Mouse (Mus musculus) liver, embryonic 12.5 days (tissue): ENCODE results near the gene Krtap9-3. TPM values are rescaled to one million over a fixed set of nuclear protein-coding genes. Genes with fewer than 3 reads are reported as not detected.
"Not testable (repeated sequence)": the region's sequence is repeated elsewhere in the genome, so short reads cannot be mapped to it uniquely, and the experiment has no call there.

Experiments
- ATAC-seq: fragments of 200-750 bp; cut with Nextera tagmentation; 2 replicates; pipeline ENCODE4 v1.8.0; 2017; ENCODE audit warnings: moderate number of reproducible peaks, mild to moderate bottlenecking, moderate library complexity
- H3K27ac ChIP-seq: fragments of 300-500 bp; sonication (generic); 2 replicates; pipeline ENCODE4 v1.5.1; 2016; ENCODE audit warnings: mild to moderate bottlenecking
- H3K27me3 ChIP-seq: fragments of 300-500 bp; sonication (generic); replicated peaks from 2 replicates; pipeline ENCODE4 v1.6.1; 2016; ENCODE audit warnings: mild to moderate bottlenecking, moderate library complexity
- H3K36me3 ChIP-seq: fragments of 300-500 bp; sonication (generic); 2 replicates; pipeline ENCODE4 v1.6.1; 2016; ENCODE audit warnings: mild to moderate bottlenecking, moderate library complexity
- H3K4me1 ChIP-seq: fragments of 300-500 bp; sonication (generic); 2 replicates; pipeline ENCODE4 v1.6.1; 2016
- H3K4me2 ChIP-seq: fragments of 300-500 bp; sonication (generic); 2 replicates; pipeline ENCODE4 v1.6.1; 2016; ENCODE audit warnings: mild to moderate bottlenecking, moderate library complexity
- H3K4me3 ChIP-seq: fragments of 300-500 bp; sonication (generic); 2 replicates; pipeline ENCODE4 v1.5.1; 2016; ENCODE audit warnings: mild to moderate bottlenecking, moderate library complexity
- H3K9ac ChIP-seq: fragments of 300-500 bp; sonication (generic); 2 replicates; pipeline ENCODE4 v1.6.1; 2016; ENCODE audit warnings: mild to moderate bottlenecking, moderate library complexity
- H3K9me3 ChIP-seq: fragments of 300-500 bp; sonication (generic); replicated peaks from 2 replicates; pipeline ENCODE4 v1.6.1; 2016; ENCODE audit warnings: mild to moderate bottlenecking, moderate library complexity
- whole genome bisulfite sequencing: fragments of 180-500 bp; shearing (Covaris S2); methylation state at CpG from one replicate; pipeline ENCODE4 v1.1.7; 2016; ENCODE audit not compliant: insufficient replicate concordance; 5-methylcytosine and 5-hydroxymethylcytosine counted together
- polyA plus RNA-seq: library from polyadenylated mRNA; unstranded; fragments of >200 nt; fragmentation: Nextera tagmentation; extraction: Ambion mirVana; gene quantifications from 2 replicates; pipeline ENCODE4 v1.2.1, GENCODE M21; 2016

The Krtap9-3 gene
- polyA plus RNA-seq, result not detected in 2 replicates

DNA sequence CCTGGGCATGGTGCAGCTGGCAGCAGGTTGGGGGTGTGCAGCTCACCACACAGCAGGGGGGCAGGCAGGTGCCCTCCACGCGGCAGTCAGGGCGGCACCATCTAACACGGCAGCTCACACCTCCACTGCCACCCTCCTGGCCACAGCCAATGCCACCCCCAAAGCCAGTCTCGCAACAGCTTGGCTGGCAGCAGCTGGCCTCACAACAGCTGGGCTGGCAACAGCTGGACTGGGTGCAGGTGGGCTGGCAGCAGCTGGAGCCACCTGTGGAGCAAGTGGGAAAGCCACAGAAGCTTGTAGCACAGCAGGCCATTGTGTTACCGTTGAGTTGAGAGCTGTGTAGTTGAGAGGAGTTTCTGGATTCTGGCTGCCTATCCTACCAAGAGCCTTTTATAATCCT is at the start of gene Krtap9-3:
Krtap9-3 (minus strand) TSS at position 364 of the 400 bp plus-strand sequence.
- ATAC-seq, H3K9me3 ChIP-seq, H3K4me3 ChIP-seq, H3K27me3 ChIP-seq, H3K27ac ChIP-seq, H3K9ac ChIP-seq, H3K36me3 ChIP-seq, H3K4me2 ChIP-seq, H3K4me1 ChIP-seq: not testable (repeated sequence)
- WGBS, result 58% methylated on average over 4 of the region's 6 CpGs

DNA sequence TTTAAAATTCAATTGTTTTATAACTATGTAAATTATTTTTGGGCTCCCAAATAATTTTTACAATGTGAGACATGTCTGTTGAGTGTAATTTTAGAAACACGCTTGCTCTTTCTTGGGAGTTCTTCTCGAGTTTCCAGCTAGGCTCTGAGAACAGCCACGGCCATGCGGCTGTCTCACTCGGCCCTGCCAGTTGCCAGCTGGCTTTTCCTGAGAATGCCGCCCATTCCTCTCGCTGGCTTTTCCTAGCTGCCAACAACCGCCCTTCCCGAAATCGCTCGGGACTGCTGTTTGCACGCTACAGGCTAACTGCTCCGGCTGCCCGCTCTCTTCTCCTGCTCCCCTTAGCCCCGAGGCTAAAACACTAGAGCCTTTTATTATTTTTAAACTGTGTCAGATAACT is 48.5 kb upstream of the Krtap9-3 start:
- WGBS, result 85% methylated on average over 15 of the region's 15 CpGs
- no peak overlapping the region for H3K4me2 ChIP-seq
- no peak overlapping the region for H3K27ac ChIP-seq
- no peak overlapping the region for H3K4me3 ChIP-seq
- H3K9ac ChIP-seq, result no peak overlapping the region
- ATAC-seq, result no peak
- no peaks in the 10 kb centered on the region for H3K27me3 ChIP-seq
- no peaks in the 10 kb centered on the region for H3K9me3 ChIP-seq
- H3K4me1 ChIP-seq, result no peaks in the 10 kb centered on the region
- H3K36me3 ChIP-seq, result no peaks in the 10 kb centered on the region

DNA sequence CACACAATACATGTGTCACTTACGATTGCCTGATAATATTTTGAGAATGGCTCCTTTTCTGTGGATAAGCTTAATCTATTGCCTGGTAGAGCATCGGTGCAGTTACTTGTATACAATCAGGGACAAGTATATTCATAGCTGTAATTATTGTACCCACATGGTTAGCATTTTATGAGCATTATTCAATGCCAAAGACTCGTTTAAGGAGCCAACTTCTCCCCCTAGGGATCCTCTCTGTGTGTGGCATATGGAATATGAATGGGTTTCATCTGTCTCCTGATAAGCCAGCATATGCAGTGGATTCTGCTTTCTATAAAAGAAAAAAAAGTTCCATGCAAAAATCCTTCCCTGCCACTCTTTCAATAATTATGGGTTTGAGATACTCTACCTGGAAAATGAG is 46.4 kb upstream of the Krtap9-3 start:
- H3K9me3 ChIP-seq, result no peaks in the 10 kb centered on the region
- no peak overlapping the region for H3K9ac ChIP-seq
- H3K4me2 ChIP-seq, result no peak overlapping the region
- ATAC-seq, result no peak
- H3K36me3 ChIP-seq, result no peaks in the 10 kb centered on the region
- no peak overlapping the region for H3K27ac ChIP-seq
- 56% methylated on average over 3 of the region's 3 CpGs for WGBS
- no peak overlapping the region for H3K4me3 ChIP-seq
- H3K27me3 ChIP-seq, result no peaks in the 10 kb centered on the region
- H3K4me1 ChIP-seq, result no peaks in the 10 kb centered on the region

DNA sequence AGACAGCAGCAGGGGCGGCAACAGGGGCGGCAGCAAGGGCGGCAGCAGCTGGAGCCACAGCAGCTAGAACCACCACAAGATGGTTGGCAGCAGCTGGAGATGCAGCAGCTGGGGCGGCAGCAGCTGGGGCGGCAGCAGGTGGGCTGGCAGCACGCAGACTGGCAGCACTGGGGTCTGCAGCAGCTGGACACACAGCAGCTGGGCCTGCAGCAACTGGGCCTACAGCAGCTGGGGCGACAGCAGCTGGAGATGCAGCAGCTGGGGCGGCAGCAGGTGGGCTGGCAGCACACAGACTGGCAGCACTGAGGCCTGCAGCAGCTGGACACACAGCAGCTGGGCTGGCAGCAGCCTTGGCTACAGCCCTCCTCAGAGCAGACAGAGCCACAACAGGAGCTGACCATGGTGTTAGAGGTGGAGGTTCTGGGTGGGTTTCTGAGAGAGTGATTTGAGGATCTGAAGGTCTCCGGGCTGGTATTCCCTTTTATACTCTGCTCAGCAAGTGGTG is 45.8 kb upstream of the Krtap9-3 start, which contains the start of gene Krtap4-7:
Krtap4-7 (minus strand) TSS at position 455 of the 505 bp plus-strand sequence.
- 75% methylated on average over 9 of the region's 9 CpGs for WGBS
- H3K9ac ChIP-seq, H3K4me3 ChIP-seq, H3K36me3 ChIP-seq, H3K27me3 ChIP-seq, ATAC-seq, H3K4me1 ChIP-seq, H3K27ac ChIP-seq, H3K9me3 ChIP-seq, H3K4me2 ChIP-seq: not testable (repeated sequence)

- Histone ChIP-seq H3K4me3 (no peak overlapping the region), H3K4me1 (no peaks in the 10 kb centered on the region), H3K36me3 (no peaks in the 10 kb centered on the region), H3K9me3 (no peaks in the 10 kb centered on the region), H3K9ac (no peak overlapping the region), H3K4me2 (no peak overlapping the region), H3K27ac (no peak overlapping the region), H3K27me3 (no peaks in the 10 kb centered on the region)
- WGBS, result 25% methylated on average over 1 of the region's 1 CpGs
- no peak for ATAC-seq
Observed at GRCm38 (mm10) chr11:99640926-99641325, 43.0 kb upstream of the Krtap9-3 start.

DNA sequence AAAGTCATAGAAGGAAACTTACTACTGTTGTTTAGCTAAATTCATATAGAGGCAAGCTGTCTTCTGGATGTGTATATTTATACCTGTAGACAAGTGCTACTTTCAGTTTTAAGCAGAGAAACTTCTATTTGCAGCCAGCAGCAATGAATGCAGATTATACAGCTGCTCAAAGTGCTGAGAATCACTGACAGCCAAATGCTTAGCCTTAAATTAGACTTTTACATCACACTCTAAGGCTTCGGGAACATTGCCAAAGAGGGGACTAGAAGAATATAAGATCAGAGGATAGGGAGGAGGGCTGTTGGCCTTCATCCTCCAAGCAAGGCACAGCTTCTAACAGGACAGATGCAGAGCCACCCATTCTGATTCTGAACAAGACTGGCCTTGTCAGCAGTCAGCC is 39.2 kb upstream of the Krtap9-3 start:
- Histone ChIP-seq H3K4me1 (no peaks in the 10 kb centered on the region), H3K9ac (no peak overlapping the region), H3K27ac (no peak overlapping the region), H3K4me3 (no peak overlapping the region), H3K9me3 (no peaks in the 10 kb centered on the region), H3K36me3 (no peaks in the 10 kb centered on the region), H3K4me2 (no peak overlapping the region), H3K27me3 (no peaks in the 10 kb centered on the region)
- ATAC-seq, result no peak
- 53% methylated on average over 1 of the region's 1 CpGs for WGBS

- H3K4me2 ChIP-seq, result no peak within 1 kb of the TSS
- H3K27me3 ChIP-seq, result no peaks in the 10 kb centered on the region
- no peaks in the 10 kb centered on the region for H3K36me3 ChIP-seq
- H3K27ac ChIP-seq, result no peak within 1 kb of the TSS
- H3K4me3 ChIP-seq, result no peak within 1 kb of the TSS
- no peaks in the 10 kb centered on the region for H3K4me1 ChIP-seq
- H3K9ac ChIP-seq, result no peak within 1 kb of the TSS
- ATAC-seq, result no peak
- 56% methylated on average over 8 of the region's 8 CpGs for WGBS
- H3K9me3 ChIP-seq, result no peaks in the 10 kb centered on the region
Observed at GRCm38 (mm10) chr11:99634653-99635134, 36.8 kb upstream of the Krtap9-3 start, which contains the start of gene Krtap4-2. TSS of gene Krtap4-2 (minus strand) at chr11:99635084.

DNA sequence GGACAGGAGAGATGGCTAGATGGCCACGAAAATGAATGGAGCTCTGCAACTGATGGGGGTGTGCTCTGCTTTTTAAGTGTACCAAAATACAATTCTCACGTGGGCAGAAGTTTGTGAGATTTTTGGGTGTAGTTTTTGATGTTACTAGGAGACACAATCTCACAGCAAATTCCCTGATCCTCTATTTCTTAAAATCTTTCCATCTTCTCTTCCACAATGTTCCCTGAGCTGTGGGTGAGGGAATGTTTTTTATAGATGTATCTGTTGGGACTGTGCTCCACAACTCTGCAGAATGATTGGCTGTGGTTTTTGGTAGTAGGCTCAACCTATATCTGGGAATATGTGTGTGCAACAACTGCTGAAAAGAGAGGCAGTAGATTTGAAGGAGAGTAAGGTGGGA is 35.4 kb upstream of the Krtap9-3 start:
- no peaks in the 10 kb centered on the region for H3K36me3 ChIP-seq
- no peaks in the 10 kb centered on the region for H3K27me3 ChIP-seq
- 41% methylated on average over 2 of the region's 2 CpGs for WGBS
- no peak overlapping the region for H3K4me3 ChIP-seq
- no peak overlapping the region for H3K27ac ChIP-seq
- no peak overlapping the region for H3K9ac ChIP-seq
- ATAC-seq, result no peak
- H3K9me3 ChIP-seq, result no peaks in the 10 kb centered on the region
- H3K4me2 ChIP-seq, result no peak overlapping the region
- H3K4me1 ChIP-seq, result no peaks in the 10 kb centered on the region

DNA sequence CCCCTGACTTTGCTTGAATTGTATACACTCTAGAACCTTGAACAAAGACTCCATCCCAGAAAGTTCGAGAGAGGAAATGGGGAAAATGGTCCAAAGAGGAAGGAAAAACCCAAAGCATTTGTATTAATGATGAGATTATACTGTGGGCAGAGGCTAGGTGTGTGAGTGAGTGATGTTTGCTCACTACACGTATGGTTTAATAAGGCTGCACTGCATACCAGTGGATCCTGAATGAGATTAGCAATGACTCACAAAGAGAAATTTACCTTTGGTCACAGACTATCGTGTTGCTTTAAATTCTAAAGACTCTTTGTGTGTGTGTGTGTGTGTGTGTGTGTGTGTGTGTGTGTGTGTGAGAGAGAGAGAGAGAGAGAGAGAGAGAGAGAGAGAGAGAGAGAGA is 33.0 kb upstream of the Krtap9-3 start:
- ATAC-seq, result no peak
- Histone ChIP-seq H3K9me3 (no peaks in the 10 kb centered on the region), H3K36me3 (no peaks in the 10 kb centered on the region), H3K27me3 (no peaks in the 10 kb centered on the region), H3K27ac (no peak overlapping the region), H3K4me2 (no peak overlapping the region), H3K4me3 (no peak overlapping the region), H3K4me1 (no peaks in the 10 kb centered on the region), H3K9ac (no peak overlapping the region)
- 50% methylated on average over 3 of the region's 3 CpGs for WGBS

DNA sequence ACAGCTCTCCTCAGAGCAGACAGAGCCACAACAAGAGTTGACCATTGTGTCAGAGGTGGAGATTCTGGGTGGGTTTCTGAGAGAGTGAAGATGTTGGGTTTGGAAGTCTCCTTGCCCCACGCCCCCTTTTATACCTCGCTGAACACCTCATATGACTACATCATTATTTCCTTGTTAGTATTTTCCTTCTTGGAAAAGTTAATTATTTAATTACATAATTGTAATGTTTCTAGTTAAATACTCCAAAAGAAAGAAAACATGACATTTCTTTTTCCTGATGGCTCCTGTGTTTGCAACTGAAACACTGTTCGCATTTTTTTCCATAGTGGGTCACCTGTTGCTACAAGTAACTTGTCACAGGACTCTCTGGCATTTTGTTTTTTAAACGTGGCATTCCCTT is 30.2 kb upstream of the Krtap9-3 start, which contains the start of gene Krtap4-1:
Krtap4-1 (minus strand) TSS at position 101 of the 400 bp plus-strand sequence.
- Histone ChIP-seq H3K4me2 (no peak within 1 kb of the TSS), H3K27me3 (no peaks in the 10 kb centered on the region), H3K4me3 (no peak within 1 kb of the TSS), H3K9me3 (no peaks in the 10 kb centered on the region), H3K9ac (no peak within 1 kb of the TSS), H3K4me1 (no peaks in the 10 kb centered on the region), H3K27ac (no peak within 1 kb of the TSS), H3K36me3 (no peaks in the 10 kb centered on the region)
- 61% methylated on average over 4 of the region's 4 CpGs for WGBS
- ATAC-seq, result no peak

DNA sequence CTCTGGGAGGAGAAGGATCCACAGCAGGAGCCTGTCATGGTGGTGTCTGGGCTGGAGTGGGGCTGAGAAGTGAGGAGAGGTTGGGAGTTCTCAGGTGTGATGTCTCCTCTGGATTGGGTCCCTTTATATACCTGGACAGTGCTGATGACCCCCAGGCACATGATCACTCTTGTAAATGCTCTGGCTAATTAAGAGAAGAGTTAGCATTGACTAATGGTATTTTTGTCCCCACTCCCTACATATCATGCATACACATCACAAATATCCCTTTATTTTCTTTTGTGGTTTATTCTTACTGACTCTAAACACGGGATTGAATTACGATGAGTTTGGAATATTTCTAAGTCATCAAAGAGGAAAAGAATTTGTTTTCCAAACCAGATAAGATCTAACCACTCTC is 22.4 kb upstream of the Krtap9-3 start, which contains the start of gene Gm11562:
Gm11562 (minus strand) TSS at position 101 of the 400 bp plus-strand sequence.
- no peak for ATAC-seq

GRCm38 (mm10) chr11:99614796-99615363 is 17.0 kb upstream of the Krtap9-3 start, which contains the start of gene Krtap2-4:
TSS of gene Krtap2-4 (minus strand) at chr11:99614846.
- Histone ChIP-seq H3K27ac (no peak within 1 kb of the TSS), H3K4me3 (no peak within 1 kb of the TSS), H3K4me1 (no peaks in the 10 kb centered on the region), H3K4me2 (no peak within 1 kb of the TSS), H3K36me3 (no peaks in the 10 kb centered on the region), H3K9me3 (no peaks in the 10 kb centered on the region), H3K27me3 (no peaks in the 10 kb centered on the region), H3K9ac (no peak within 1 kb of the TSS)
- ATAC-seq, result no peak
- 50% methylated on average over 3 of the region's 3 CpGs for WGBS

More for the DNA sequence above, 22.4 kb upstream of the Krtap9-3 start, which contains the start of gene Gm11562:
- Histone ChIP-seq H3K9ac (no peak within 1 kb of the TSS), H3K4me2 (no peak within 1 kb of the TSS), H3K36me3 (no peaks in the 10 kb centered on the region), H3K27me3 (no peaks in the 10 kb centered on the region), H3K4me3 (no peak within 1 kb of the TSS), H3K4me1 (no peaks in the 10 kb centered on the region), H3K9me3 (no peaks in the 10 kb centered on the region), H3K27ac (no peak within 1 kb of the TSS)
- 72% methylated on average over 2 of the region's 2 CpGs for WGBS
